Mouse (Mus musculus) ES-E14 (cell line): ENCODE results near the gene Cnot2.

ENCODE experiments used
- CHD2 ChIP-seq: IDR thresholded peaks from 2 replicates; pipeline ENCODE4 v1.6.1; 2014; ENCODE audit warnings: mild to moderate bottlenecking, low read depth, low read length, inconsistent platforms
- HCFC1 ChIP-seq: IDR thresholded peaks from 2 replicates; pipeline ENCODE4 v1.6.1; 2012; ENCODE audit warnings: low read length, inconsistent platforms, borderline replicate concordance; ENCODE audit not compliant: insufficient read depth
- MAFK ChIP-seq: IDR thresholded peaks from 2 replicates; pipeline ENCODE4 v1.6.1; 2014; ENCODE audit warnings: mild to moderate bottlenecking, low read depth, low read length, inconsistent platforms; ENCODE audit not compliant: insufficient read depth
- ZC3H11A ChIP-seq: IDR thresholded peaks from 2 replicates; pipeline ENCODE4 v1.6.1; 2012; ENCODE audit warnings: low read depth, mild to moderate bottlenecking, inconsistent platforms, low read length, borderline replicate concordance

DNA sequence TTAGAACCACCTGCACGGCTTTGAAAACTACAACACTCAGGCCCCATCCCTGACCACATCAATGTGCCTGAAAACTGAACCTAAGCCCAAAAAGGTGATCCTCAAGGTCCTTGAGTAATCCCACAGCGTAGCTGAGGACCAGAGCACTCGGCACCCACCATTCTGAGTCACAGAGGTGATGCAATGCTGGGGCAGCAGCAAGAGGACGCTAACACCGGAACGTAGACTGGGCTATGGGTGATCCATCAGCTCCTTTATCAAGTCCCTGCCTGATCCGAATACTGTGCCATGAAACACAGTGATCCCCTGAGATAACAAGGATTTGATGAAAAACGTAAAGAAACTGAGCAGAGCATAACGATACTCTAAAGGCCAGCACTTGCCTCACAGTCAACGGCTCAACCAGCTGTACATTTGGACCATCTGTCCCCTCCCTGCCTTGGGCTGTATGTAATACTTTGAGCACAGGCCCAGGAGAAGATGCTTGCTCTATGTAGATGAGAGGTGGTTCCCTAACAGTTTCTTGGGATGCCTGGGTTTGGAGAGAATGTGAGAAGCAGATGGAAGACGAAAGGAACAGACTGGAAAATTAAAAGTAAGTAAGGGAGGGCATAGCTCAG is 110.9 kb downstream of the Cnot2 start:
- TF ChIP-seq CHD2, result no peak
- no peak for TF ChIP-seq ZC3H11A
- no peak for TF ChIP-seq MAFK
- TF ChIP-seq HCFC1, result no peak
